ENCODE assay signal across 8 mouse cellular contexts in the genomic region with DNA sequence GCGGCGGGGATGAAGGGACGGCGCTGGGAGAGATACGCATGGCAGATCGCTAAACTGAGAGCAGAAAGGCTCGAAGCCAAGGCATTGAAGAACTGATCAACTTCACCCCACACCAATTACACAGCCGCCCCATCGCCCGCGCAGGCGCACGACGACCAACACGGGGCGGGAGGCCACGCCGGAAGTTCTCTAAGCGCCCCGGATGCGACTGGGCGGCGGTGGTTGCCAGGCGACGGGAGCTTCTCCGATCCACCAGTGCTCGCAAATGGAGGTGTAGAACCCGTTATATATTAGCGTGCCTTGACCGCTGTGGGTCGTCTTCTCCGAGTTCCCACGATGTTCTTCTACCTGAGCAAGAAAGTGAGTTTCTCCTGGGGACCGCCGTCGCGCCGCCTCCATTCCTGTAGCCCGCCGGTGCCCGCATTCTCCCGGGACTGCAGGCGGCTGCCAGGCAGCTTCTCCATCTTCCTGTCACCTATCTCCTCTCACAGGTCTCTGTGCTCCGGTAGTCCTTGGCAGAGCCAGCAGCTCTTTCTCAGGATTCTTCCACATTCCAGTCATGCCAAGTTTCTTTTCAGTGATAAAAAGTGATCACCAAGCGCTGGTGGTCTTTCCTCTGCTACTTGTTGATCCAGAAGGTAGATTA. TPM values are rescaled to one million over a fixed set of nuclear protein-coding genes. Genes with fewer than 3 reads are reported as not detected.
A peak's percentile ranks its signal among the peaks of the same experiment; 100 is the strongest.
DNase-seq lines count a peak whose midpoint lies in the region; ATAC-seq and TF ChIP-seq lines count a peak whose summit lies in the region.

Wdr35 (plus strand) TSS at position 73 of the 646 bp plus-strand sequence.

- no peaks in the 10 kb centered on the region for H3K9me3 ChIP-seq in embryonic facial prominence, embryonic 13.5 days
- H3K9me3 ChIP-seq in limb, embryonic 11.5 days (ENCODE audit: control insufficient read depth, low read length) = no peaks in the 10 kb centered on the region
- H3K9me3 ChIP-seq in midbrain, embryonic 13.5 days = no peaks in the 10 kb centered on the region

- peaks cover 10% of the 10 kb centered on the region for H3K36me3 ChIP-seq in embryonic facial prominence, embryonic 13.5 days
- peaks cover 3% of the 10 kb centered on the region; the same call in 1 of the 2 replicates for H3K36me3 ChIP-seq in kidney, adult 2 months (ENCODE audit: control insufficient read depth, insufficient read depth, low read length)
- no peaks in the 10 kb centered on the region for H3K36me3 ChIP-seq in limb, embryonic 11.5 days (ENCODE audit: control insufficient read depth, insufficient read depth, low read length)
- peaks cover 8% of the 10 kb centered on the region for H3K36me3 ChIP-seq in midbrain, embryonic 13.5 days
- H3K36me3 ChIP-seq in small intestine, adult 2 months (ENCODE audit: control insufficient read depth, insufficient read depth, low read length) = no peaks in the 10 kb centered on the region

- peak within 1 kb of the TSS; percentile 76 for H3K27ac ChIP-seq in embryonic facial prominence, embryonic 13.5 days
- no peak within 1 kb of the TSS for H3K27ac ChIP-seq in kidney, adult 2 months (ENCODE audit: insufficient read depth, low read depth, low read length)
- no peak within 1 kb of the TSS for H3K27ac ChIP-seq in limb, embryonic 11.5 days (replicated peaks; ENCODE audit: low read depth, low read length)
- peak within 1 kb of the TSS; percentile 78 for H3K27ac ChIP-seq in midbrain, embryonic 13.5 days
- H3K27ac ChIP-seq in small intestine, adult 2 months (ENCODE audit: insufficient read depth, low read depth, low read length) = no peak within 1 kb of the TSS

- TF ChIP-seq POLR2A in kidney, adult 2 months (IDR thresholded peaks at IDR 0.05; ENCODE audit: low read depth, low read length) = no peak
- no peak for TF ChIP-seq POLR2A in small intestine, adult 2 months (IDR thresholded peaks at IDR 0.05; ENCODE audit: low read depth, low read length)

- H3K4me2 ChIP-seq in embryonic facial prominence, embryonic 13.5 days = peak within 1 kb of the TSS; percentile 85
- H3K4me2 ChIP-seq in limb, embryonic 11.5 days (ENCODE audit: low read depth, severe bottlenecking) = peak within 1 kb of the TSS; percentile 80
- H3K4me2 ChIP-seq in midbrain, embryonic 13.5 days (replicated peaks) = peak within 1 kb of the TSS; percentile 70

- no peaks in the 10 kb centered on the region for H3K27me3 ChIP-seq in embryonic facial prominence, embryonic 13.5 days
- H3K27me3 ChIP-seq in kidney, adult 2 months (replicated peaks; ENCODE audit: control insufficient read depth, insufficient read depth, low read length) = no peaks in the 10 kb centered on the region
- no peaks in the 10 kb centered on the region for H3K27me3 ChIP-seq in limb, embryonic 11.5 days (ENCODE audit: control insufficient read depth, insufficient read depth, low read length)
- H3K27me3 ChIP-seq in midbrain, embryonic 13.5 days = no peaks in the 10 kb centered on the region
- no peaks in the 10 kb centered on the region; the same call in 1 of the 2 replicates for H3K27me3 ChIP-seq in small intestine, adult 2 months (ENCODE audit: control insufficient read depth, insufficient read depth, low read length)

- no peak for TF ChIP-seq CTCF in kidney, adult 2 months (conservative IDR thresholded peaks at IDR 0.05; ENCODE audit: insufficient read depth, insufficient read length, low read depth, low read length)
- no peak for TF ChIP-seq CTCF in small intestine, adult 2 months (IDR thresholded peaks at IDR 0.05; ENCODE audit: extremely low read depth, insufficient read length, insufficient replicate concordance, low read depth, low read length)

- peak; percentile 87 for DNase-seq in 3134 (ENCODE audit: extremely low read depth, insufficient read length, low spot score)
- peak; percentile 82 to 87 for DNase-seq in adrenal gland, postnatal 4 days (ENCODE audit: low spot score in 2 of 2)
- DNase-seq in heart, adult 18-20 months = peak; percentile 90 to 92
- DNase-seq in kidney, adult 2 months = peak; percentile 94
- peak; percentile 85 for DNase-seq in limb, embryonic 11.5 days (ENCODE audit: low spot score)

- WGBS in embryonic facial prominence, embryonic 13.5 days = under 1% methylated on average over 45 of the region's 45 CpGs
- under 1% methylated on average over 45 of the region's 45 CpGs for WGBS in kidney, adult 2 months
- WGBS in limb, embryonic 11.5 days = under 1% methylated on average over 45 of the region's 45 CpGs
- WGBS in midbrain, embryonic 13.5 days = 2% methylated on average over 45 of the region's 45 CpGs
- WGBS in small intestine, adult 2 months = under 1% methylated on average over 45 of the region's 45 CpGs

- peak; percentile 82 for ATAC-seq in embryonic facial prominence, embryonic 13.5 days (ENCODE audit: insufficient number of reproducible peaks, insufficient read depth, low FRiP score, low TSS enrichment, low read depth)
- ATAC-seq in limb, embryonic 11.5 days (ENCODE audit: insufficient number of reproducible peaks, low FRiP score, low TSS enrichment, low read depth) = no peak
- ATAC-seq in midbrain, embryonic 13.5 days = peak; percentile 98

- peak within 1 kb of the TSS; percentile 75 for H3K4me3 ChIP-seq in embryonic facial prominence, embryonic 13.5 days
- peak within 1 kb of the TSS; percentile 56 for H3K4me3 ChIP-seq in kidney, adult 2 months (ENCODE audit: insufficient read depth, low read depth, low read length)
- peak within 1 kb of the TSS; percentile 57 for H3K4me3 ChIP-seq in limb, embryonic 11.5 days (ENCODE audit: low read depth, low read length)
- peak within 1 kb of the TSS; percentile 71 for H3K4me3 ChIP-seq in midbrain, embryonic 13.5 days (replicated peaks)
- peak within 1 kb of the TSS; percentile 89 for H3K4me3 ChIP-seq in small intestine, adult 2 months (ENCODE audit: low read depth, low read length)

- H3K4me1 ChIP-seq in embryonic facial prominence, embryonic 13.5 days = peaks cover 14% of the 10 kb centered on the region
- peaks cover 4% of the 10 kb centered on the region; the same call in 1 of the 2 replicates for H3K4me1 ChIP-seq in kidney, adult 2 months (ENCODE audit: control insufficient read depth, insufficient read depth, low read length)
- H3K4me1 ChIP-seq in limb, embryonic 11.5 days (ENCODE audit: control insufficient read depth, insufficient read depth, low read length) = peaks cover 3% of the 10 kb centered on the region; the same call in 1 of the 2 replicates
- peaks cover 16% of the 10 kb centered on the region for H3K4me1 ChIP-seq in midbrain, embryonic 13.5 days (replicated peaks)
- H3K4me1 ChIP-seq in small intestine, adult 2 months (ENCODE audit: control insufficient read depth, insufficient read depth, insufficient read length, low read length) = no peaks in the 10 kb centered on the region

- peak within 1 kb of the TSS; percentile 77 for H3K9ac ChIP-seq in embryonic facial prominence, embryonic 13.5 days
- H3K9ac ChIP-seq in limb, embryonic 11.5 days (ENCODE audit: low read length) = peak within 1 kb of the TSS; percentile 58
- H3K9ac ChIP-seq in midbrain, embryonic 13.5 days (replicated peaks) = peak within 1 kb of the TSS; percentile 67

RNA-seq across cellular contexts. Expression of gene Wdr35, which starts in this region (rescaled TPM):
- total RNA-seq in adrenal gland, postnatal 4 days (2021) = 10 to 100 TPM; 21.1 to 24.4 TPM
- 22.6 and 26.5 TPM in 2 replicates for polyA plus RNA-seq in embryonic facial prominence, embryonic 13.5 days (2015; fragmentation: Nextera tagmentation; extraction: Ambion mirVana)
- 10 to 100 TPM; 10.2 to 10.5 TPM for total RNA-seq in heart, adult 18-20 months (2021)
- 5.3 and 6.0 TPM in 2 replicates for polyA plus RNA-seq in kidney, adult 2 months (2012; rRNA removed)
- polyA plus RNA-seq in limb, embryonic 11.5 days (2014; fragmentation: Nextera tagmentation; extraction: Ambion mirVana) = 27.3 and 31.1 TPM in 2 replicates
- 23.9 and 24.4 TPM in 2 replicates for polyA plus RNA-seq in midbrain, embryonic 13.5 days (2015; fragmentation: Nextera tagmentation; extraction: Ambion mirVana)
- 0.19 and 0.23 TPM in 2 replicates for polyA plus RNA-seq in small intestine, adult 2 months (2012; rRNA removed)

Comparison
In these comparisons a context has a peak if more than half of its experiments do, and no peak if none do; other contexts are left out.
1. H3K27ac ChIP-seq: peak in embryonic facial prominence, embryonic 13.5 days (single experiment) and midbrain, embryonic 13.5 days (single experiment); none in kidney, adult 2 months (single experiment), limb, embryonic 11.5 days (single experiment) and small intestine, adult 2 months (single experiment).
2. Peak in every context shown above with its lines, with median percentiles within 50 percentile points of each other: DNase-seq, H3K4me2 ChIP-seq, H3K4me3 ChIP-seq and H3K9ac ChIP-seq.